Mouse (Mus musculus) MEL (cell line): ENCODE data around the gene Dhx36. TPM values are rescaled to one million over a fixed set of nuclear protein-coding genes. Genes with fewer than 3 reads are reported as not detected.

Source experiments
- DNase-seq: peaks from one replicate; pipeline ENCODE4 v3.0.0; 2011; ENCODE audit warnings: low read depth, low spot score
- H3K27ac ChIP-seq: 2 replicates; pipeline ENCODE4 v1.5.1; 2012; ENCODE audit warnings: low read depth, mild to moderate bottlenecking, control low read depth, low read length, moderate library complexity; ENCODE audit not compliant: control insufficient read depth
- H3K27me3 ChIP-seq, 2 experiments: fragments of 150-350 bp in 1 of 2; sonication (generic) in 1 of 2; 2 replicates each; pipeline ENCODE4 v1.6.1; 2012; ENCODE audit warnings: low read length in 2 of 2, mild to moderate bottlenecking in 2 of 2, improper control_type of control experiment in 1 of 2, moderate library complexity in 1 of 2; ENCODE audit not compliant: insufficient read depth in 2 of 2, control insufficient read depth in 1 of 2
- H3K36me3 ChIP-seq, 2 experiments: 2 replicates each; pipeline ENCODE4 v1.6.1; 2012 to 2014; ENCODE audit warnings: low read length in 2 of 2, improper control_type of control experiment in 1 of 2, inconsistent platforms in 1 of 2, mild to moderate bottlenecking in 1 of 2; ENCODE audit not compliant: insufficient read depth in 2 of 2, control insufficient read depth in 1 of 2
- H3K4me1 ChIP-seq, 2 experiments: fragments of 150-350 bp in 1 of 2; sonication (generic) in 1 of 2; 2 replicates each; pipeline ENCODE4 v1.6.1; 2012; ENCODE audit warnings: low read length in 2 of 2, improper control_type of control experiment in 1 of 2, mild to moderate bottlenecking in 1 of 2; ENCODE audit not compliant: insufficient read depth in 2 of 2, control insufficient read depth in 1 of 2
- H3K4me3 ChIP-seq, 2 experiments: fragments of 150-350 bp in 1 of 2; sonication (generic) in 1 of 2; 2 replicates each; pipeline ENCODE4 v1.5.1; 2012; ENCODE audit warnings: low read depth in 2 of 2, low read length in 2 of 2, mild to moderate bottlenecking in 2 of 2, moderate library complexity in 2 of 2, control low read depth in 1 of 2, improper control_type of control experiment in 1 of 2; ENCODE audit not compliant: control insufficient read depth in 1 of 2, insufficient read depth in 1 of 2
- H3K79me2 ChIP-seq: 2 replicates; pipeline ENCODE4 v1.6.1; 2012; ENCODE audit warnings: mild to moderate bottlenecking, low read length, moderate library complexity; ENCODE audit not compliant: control insufficient read depth, poor library complexity, insufficient read depth
- H3K9ac ChIP-seq: 2 replicates; pipeline ENCODE4 v1.6.1; 2012; ENCODE audit warnings: low read depth, mild to moderate bottlenecking, control low read depth, low read length, moderate library complexity; ENCODE audit not compliant: control insufficient read depth, poor library complexity, severe bottlenecking
- H3K9me3 ChIP-seq: fragments of 150-350 bp; sonication (generic); replicated peaks from 2 replicates; pipeline ENCODE4 v1.6.1; 2012; ENCODE audit warnings: mild to moderate bottlenecking, low read length, improper control_type of control experiment, moderate library complexity; ENCODE audit not compliant: insufficient read depth
- BHLHE40 ChIP-seq: IDR thresholded peaks from 2 replicates; pipeline ENCODE4 v1.6.1; 2012; ENCODE audit warnings: low read depth, mild to moderate bottlenecking, inconsistent platforms, low read length, improper control_type of control experiment, borderline replicate concordance
- E2F4 ChIP-seq: IDR thresholded peaks from 2 replicates; pipeline ENCODE4 v1.6.1; 2011; ENCODE audit warnings: low read depth, low read length, improper control_type of control experiment, borderline replicate concordance
- ELF1 ChIP-seq: IDR thresholded peaks from 2 replicates; pipeline ENCODE4 v1.6.1; 2014; ENCODE audit warnings: low read depth, mild to moderate bottlenecking, inconsistent platforms, low read length, improper control_type of control experiment, moderate library complexity
- ETS1 ChIP-seq: IDR thresholded peaks from 2 replicates; pipeline ENCODE4 v1.6.1; 2012; ENCODE audit warnings: low read depth, mild to moderate bottlenecking, inconsistent platforms, low read length, improper control_type of control experiment, moderate library complexity
- GABPA ChIP-seq: IDR thresholded peaks from 2 replicates; pipeline ENCODE4 v1.6.1; 2012; ENCODE audit warnings: low read depth, mild to moderate bottlenecking, inconsistent platforms, low read length, improper control_type of control experiment, moderate library complexity
- HCFC1 ChIP-seq: IDR thresholded peaks from 2 replicates; pipeline ENCODE4 v1.6.1; 2012; ENCODE audit warnings: low read depth, mild to moderate bottlenecking, inconsistent platforms, low read length, improper control_type of control experiment, moderate library complexity
- JUND ChIP-seq: IDR thresholded peaks from 2 replicates; pipeline ENCODE4 v1.6.1; 2011; ENCODE audit warnings: low read depth, mild to moderate bottlenecking, improper control_type of control experiment, low read length
- KAT2A ChIP-seq: conservative IDR thresholded peaks from 2 replicates; pipeline ENCODE4 v1.6.1; 2012; ENCODE audit warnings: low read depth, low read length, improper control_type of control experiment, inconsistent platforms
- MAX ChIP-seq: IDR thresholded peaks from 2 replicates; pipeline ENCODE4 v1.6.1; 2011; ENCODE audit warnings: low read length, improper control_type of control experiment
- MYB ChIP-seq: IDR thresholded peaks from 2 replicates; pipeline ENCODE4 v1.6.1; 2011; ENCODE audit warnings: mild to moderate bottlenecking, low read depth, low read length, improper control_type of control experiment
- MYC ChIP-seq: IDR thresholded peaks from 2 replicates; pipeline ENCODE4 v1.6.1; 2011; ENCODE audit warnings: low read depth, mild to moderate bottlenecking, low read length, improper control_type of control experiment, moderate library complexity
- NELFE ChIP-seq: IDR thresholded peaks from 2 replicates; pipeline ENCODE4 v1.6.1; 2011; ENCODE audit warnings: low read depth, low read length, improper control_type of control experiment
- POLR2A ChIP-seq, 2 experiments: IDR thresholded peaks; 2 replicates each; pipeline ENCODE4 v1.6.1; 2011 to 2012; ENCODE audit warnings: low read length in 2 of 2, mild to moderate bottlenecking in 2 of 2, control low read depth in 1 of 2, improper control_type of control experiment in 1 of 2, low read depth in 1 of 2, moderate library complexity in 1 of 2; ENCODE audit not compliant: control insufficient read depth in 1 of 2, insufficient read depth in 1 of 2, poor library complexity in 1 of 2
- RAD21 ChIP-seq: IDR thresholded peaks from 2 replicates; pipeline ENCODE4 v1.6.1; 2011; ENCODE audit warnings: mild to moderate bottlenecking, low read depth, low read length, improper control_type of control experiment
- RCOR1 ChIP-seq: IDR thresholded peaks from 2 replicates; pipeline ENCODE4 v1.6.1; 2012; ENCODE audit warnings: low read depth, mild to moderate bottlenecking, inconsistent platforms, low read length, improper control_type of control experiment
- SIN3A ChIP-seq: IDR thresholded peaks from 2 replicates; pipeline ENCODE4 v1.6.1; 2012; ENCODE audit warnings: low read length, improper control_type of control experiment, inconsistent platforms
- TAL1 ChIP-seq: IDR thresholded peaks from 2 replicates; pipeline ENCODE4 v1.6.1; 2012; ENCODE audit warnings: mild to moderate bottlenecking, inconsistent platforms, low read length, moderate library complexity, mixed read lengths
- TBP ChIP-seq: IDR thresholded peaks from 2 replicates; pipeline ENCODE4 v1.8.0; 2011; ENCODE audit warnings: low read depth, low read length, improper control_type of control experiment
- TCF12 ChIP-seq: IDR thresholded peaks from 2 replicates; pipeline ENCODE4 v1.6.1; 2014; ENCODE audit warnings: low read depth, mild to moderate bottlenecking, inconsistent platforms, low read length, improper control_type of control experiment, moderate library complexity
- UBTF ChIP-seq: IDR thresholded peaks from 2 replicates; pipeline ENCODE4 v1.6.1; 2012; ENCODE audit warnings: low read depth, mild to moderate bottlenecking, inconsistent platforms, low read length, improper control_type of control experiment, moderate library complexity, borderline replicate concordance; ENCODE audit not compliant: insufficient read depth
- USF1 ChIP-seq: IDR thresholded peaks from 2 replicates; pipeline ENCODE4 v1.6.1; 2014; ENCODE audit warnings: low read depth, mild to moderate bottlenecking, inconsistent platforms, low read length, improper control_type of control experiment, moderate library complexity
- USF2 ChIP-seq, 2 experiments: IDR thresholded peaks; 2 replicates each; pipeline ENCODE4 v1.6.1; 2011 to 2012; ENCODE audit warnings: improper control_type of control experiment in 2 of 2, low read length in 2 of 2, borderline replicate concordance in 1 of 2, inconsistent platforms in 1 of 2, low read depth in 1 of 2, mild to moderate bottlenecking in 1 of 2; ENCODE audit not compliant: insufficient read depth in 1 of 2
- ZC3H11A ChIP-seq: IDR thresholded peaks from 2 replicates; pipeline ENCODE4 v1.6.1; 2012; ENCODE audit warnings: low read depth, mild to moderate bottlenecking, inconsistent platforms, low read length, improper control_type of control experiment
- ZMIZ1 ChIP-seq: IDR thresholded peaks from 2 replicates; pipeline ENCODE4 v1.6.1; 2012; ENCODE audit warnings: low read depth, mild to moderate bottlenecking, inconsistent platforms, low read length, improper control_type of control experiment, moderate library complexity
- polyA plus RNA-seq, 2 experiments: library from polyadenylated mRNA; stranded (reverse) in 1 of 2; unstranded in 1 of 2; fragments of >175 nt in 1 of 2; fragments of >200 nt in 1 of 2; gene quantifications; 2 replicates each; pipeline versions ENCODE4 v1.2.1 to v1.2.4; 2012; ENCODE audit warnings: low replicate concordance in 2 of 2, low read depth in 1 of 2; ENCODE audit not compliant: insufficient read length in 2 of 2, insufficient read depth in 1 of 2, missing spikeins in 1 of 2
- total RNA-seq: library from RNA; depleted of rRNA; stranded (reverse); fragments of 300-350 nt; gene quantifications from 2 replicates; pipeline ENCODE4 v1.2.3, GENCODE M21; 2012

Gene Dhx36
- total and polyA plus RNA-seq, 3 experiments = 17.7 to 26.4 TPM; not detected in 1

DNA sequence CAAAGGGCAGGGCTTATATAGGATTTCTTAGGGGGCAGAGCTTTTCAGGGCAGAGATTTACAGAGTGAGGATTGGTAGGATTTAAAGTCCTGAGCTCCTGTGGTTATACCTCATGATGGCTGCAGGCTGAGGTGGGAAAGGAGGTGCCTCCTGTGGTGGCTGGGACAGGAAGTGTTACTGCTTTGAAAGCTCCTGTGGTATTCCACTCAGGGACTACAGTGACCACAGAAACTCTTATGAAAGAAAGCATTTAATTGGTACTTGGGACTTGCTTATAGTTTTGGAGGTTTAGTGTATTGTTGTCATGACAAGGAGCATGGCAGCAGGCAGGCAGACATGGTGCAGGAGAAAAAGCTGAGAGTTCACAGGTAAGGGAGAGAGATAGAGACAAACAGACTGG lies 70.9 kb downstream of the Dhx36 start:
- no peaks in the 10 kb centered on the region for H3K4me1 ChIP-seq
- H3K27ac ChIP-seq = no peak overlapping the region
- no peaks in the 10 kb centered on the region for H3K27me3 ChIP-seq
- H3K79me2 ChIP-seq = no peaks in the 10 kb centered on the region
- no peak for TF ChIP-seq MYB
- no peak for TF ChIP-seq RCOR1
- TF ChIP-seq GABPA = no peak
- TF ChIP-seq JUND = no peak
- TF ChIP-seq POLR2A (IDR thresholded peaks at IDR 0.05; ENCODE audit: control insufficient read depth in 1 of 2, insufficient read depth in 1 of 2, low read depth in 1 of 2, low read length in 2 of 2, poor library complexity in 1 of 2) = no peak
- no peak for TF ChIP-seq USF1
- DNase-seq = no peak
- H3K4me3 ChIP-seq = no peak overlapping the region
- no peaks in the 10 kb centered on the region for H3K36me3 ChIP-seq
- no peak overlapping the region for H3K9ac ChIP-seq
- H3K9me3 ChIP-seq = no peaks in the 10 kb centered on the region

DNA sequence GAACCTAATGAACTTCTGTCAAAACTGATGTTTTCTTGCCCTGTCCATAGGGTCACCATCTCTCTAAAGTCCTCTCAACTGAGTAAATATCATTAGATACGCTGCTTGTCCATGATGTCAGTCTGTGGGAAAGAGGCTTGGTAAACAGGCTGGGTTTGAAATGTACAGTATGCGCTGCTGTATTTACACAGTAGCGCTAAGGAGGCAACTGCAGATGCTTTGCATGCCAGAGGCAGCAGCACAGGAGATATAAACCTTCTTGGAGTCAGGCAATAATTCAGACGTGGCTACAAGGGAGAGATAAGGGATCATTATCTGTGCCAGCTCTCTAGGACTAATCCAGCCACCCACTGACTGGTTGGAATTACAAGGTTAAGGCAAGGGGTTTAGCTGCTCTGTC lies 73.1 kb downstream of the Dhx36 start:
- TF ChIP-seq USF2 (IDR thresholded peaks at IDR 0.05; ENCODE audit: borderline replicate concordance in 1 of 2, insufficient read depth in 1 of 2, low read depth in 1 of 2, low read length in 2 of 2) = no peak
- TF ChIP-seq USF1 = no peak
- no peak for TF ChIP-seq KAT2A
- TF ChIP-seq MYC = no peak
- TF ChIP-seq ELF1 = no peak
- no peak for TF ChIP-seq GABPA
- no peak for TF ChIP-seq ZC3H11A
- no peak for TF ChIP-seq HCFC1
- TF ChIP-seq TCF12 = no peak
- TF ChIP-seq ZMIZ1 = no peak
- no peak for TF ChIP-seq MAX
- no peak for TF ChIP-seq E2F4
- no peak for TF ChIP-seq NELFE
- TF ChIP-seq TAL1 = no peak
- no peak for TF ChIP-seq UBTF
- TF ChIP-seq ETS1 = no peak
- TF ChIP-seq TBP = no peak
- no peak for TF ChIP-seq BHLHE40
- TF ChIP-seq RAD21 = no peak
- no peak for TF ChIP-seq SIN3A
- H3K9me3 ChIP-seq = no peaks in the 10 kb centered on the region
- H3K36me3 ChIP-seq = no peaks in the 10 kb centered on the region
- no peak overlapping the region for H3K27ac ChIP-seq
- no peaks in the 10 kb centered on the region for H3K27me3 ChIP-seq
- no peak overlapping the region for H3K4me3 ChIP-seq
- no peak for DNase-seq
- H3K9ac ChIP-seq = no peak overlapping the region
- no peaks in the 10 kb centered on the region for H3K79me2 ChIP-seq
- H3K4me1 ChIP-seq = no peaks in the 10 kb centered on the region
